Mouse (Mus musculus): ENCODE results near the gene Dnah11.

The Dnah11 gene

DNA sequence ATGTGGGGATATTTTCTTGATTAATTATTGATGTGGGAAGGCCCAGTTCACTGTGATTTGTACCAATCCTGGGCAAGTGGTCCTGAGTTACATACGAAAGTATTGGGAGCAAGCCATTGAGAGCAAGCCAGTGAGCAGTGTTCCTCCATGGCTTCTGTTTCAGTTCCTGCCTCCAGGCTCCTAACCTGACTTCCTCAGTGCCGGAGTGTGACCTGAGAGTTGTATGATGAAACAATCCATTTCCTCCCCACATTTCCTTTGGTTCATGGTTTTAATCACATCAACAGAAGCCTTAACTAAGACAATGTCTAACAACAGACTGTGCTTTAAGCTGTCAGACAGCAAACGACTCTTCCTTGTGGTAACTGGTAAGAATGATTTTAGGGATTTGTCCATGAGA is 114.0 kb downstream of the Dnah11 start:
- DNase-seq, result no peak

DNA sequence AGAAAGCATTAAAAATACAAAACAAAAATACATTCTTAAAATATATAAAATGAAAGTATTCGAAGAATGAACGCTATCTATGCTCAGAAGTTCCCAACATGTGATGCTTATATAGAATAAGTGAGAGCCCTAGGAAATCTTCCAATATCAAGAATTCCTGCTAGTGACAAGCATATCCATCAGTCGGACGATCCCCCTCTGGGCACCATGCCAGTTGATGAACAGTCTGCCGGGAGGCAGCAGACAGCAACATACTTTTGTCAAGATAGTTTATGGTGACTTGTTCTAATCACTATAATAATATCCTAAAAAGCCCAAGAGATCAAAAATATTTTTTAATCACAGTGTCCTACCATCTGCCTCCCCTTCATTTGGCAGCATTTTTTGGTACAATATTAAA is 114.7 kb downstream of the Dnah11 start:
- DNase-seq, result no peak

DNA sequence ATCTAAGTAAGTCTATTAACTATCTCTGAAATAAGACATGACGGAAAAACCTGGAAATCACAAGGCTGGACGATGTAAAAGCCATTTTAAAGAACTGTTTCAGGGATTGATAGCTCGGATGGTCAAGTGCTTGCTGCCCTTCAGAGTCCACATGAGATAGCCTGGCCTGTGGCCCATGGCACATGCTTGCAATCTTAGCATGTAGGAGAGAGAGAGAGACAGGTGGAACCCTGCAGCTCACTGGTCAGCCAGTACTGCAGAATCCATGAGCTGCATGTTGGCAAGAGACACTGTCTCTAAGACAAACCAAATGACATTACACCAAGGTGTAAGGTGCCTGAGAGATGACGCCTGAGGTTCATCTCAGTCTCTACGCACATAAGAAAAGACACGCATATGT is 118.4 kb downstream of the Dnah11 start:
- DNase-seq, result no peak

DNA sequence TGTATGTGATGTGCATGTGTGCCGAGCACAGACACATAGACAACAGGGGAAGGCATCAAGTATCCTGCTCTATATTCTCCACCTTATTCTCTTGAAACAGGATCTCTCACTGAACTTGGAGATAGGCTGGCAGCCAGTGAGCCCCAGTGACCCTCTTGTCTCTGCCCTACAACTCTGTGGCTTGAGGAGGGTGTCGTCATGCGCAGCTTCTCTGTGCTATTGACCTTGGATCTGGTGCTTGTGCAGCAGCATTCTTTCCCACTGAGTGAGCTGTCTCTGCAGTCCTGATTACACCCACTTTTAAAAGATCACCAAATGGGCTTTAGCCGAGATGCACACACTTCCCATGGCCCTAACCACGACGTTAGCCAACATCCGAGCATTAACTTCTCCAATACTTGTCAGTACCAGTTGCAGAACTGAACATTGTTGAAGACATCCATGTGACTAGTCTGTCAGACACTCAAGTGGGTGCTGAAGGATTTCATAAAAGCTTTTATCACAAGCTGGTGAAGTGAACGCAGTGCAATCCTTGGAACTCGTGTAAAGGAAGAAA is 120.3 kb downstream of the Dnah11 start:
- DNase-seq, result no peak

DNA sequence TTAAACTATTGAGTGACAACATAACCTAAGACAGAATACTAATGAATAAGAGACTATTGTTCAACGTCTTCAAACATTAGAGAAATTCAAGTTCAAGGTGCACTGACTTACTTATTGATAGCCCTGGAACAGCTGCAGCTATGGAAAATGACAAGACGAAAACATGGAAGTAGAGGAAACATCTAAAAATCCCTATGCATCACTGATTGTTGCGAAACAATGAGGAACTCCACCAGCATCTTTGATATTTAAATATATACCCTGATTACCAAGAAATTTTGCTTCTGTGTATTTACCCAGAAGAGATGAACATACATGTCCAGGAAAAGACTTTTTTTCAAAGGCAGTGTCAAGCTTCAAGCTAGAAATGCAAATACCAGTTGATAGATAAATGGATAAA is 122.0 kb downstream of the Dnah11 start:
- DNase-seq, result no peak

DNA sequence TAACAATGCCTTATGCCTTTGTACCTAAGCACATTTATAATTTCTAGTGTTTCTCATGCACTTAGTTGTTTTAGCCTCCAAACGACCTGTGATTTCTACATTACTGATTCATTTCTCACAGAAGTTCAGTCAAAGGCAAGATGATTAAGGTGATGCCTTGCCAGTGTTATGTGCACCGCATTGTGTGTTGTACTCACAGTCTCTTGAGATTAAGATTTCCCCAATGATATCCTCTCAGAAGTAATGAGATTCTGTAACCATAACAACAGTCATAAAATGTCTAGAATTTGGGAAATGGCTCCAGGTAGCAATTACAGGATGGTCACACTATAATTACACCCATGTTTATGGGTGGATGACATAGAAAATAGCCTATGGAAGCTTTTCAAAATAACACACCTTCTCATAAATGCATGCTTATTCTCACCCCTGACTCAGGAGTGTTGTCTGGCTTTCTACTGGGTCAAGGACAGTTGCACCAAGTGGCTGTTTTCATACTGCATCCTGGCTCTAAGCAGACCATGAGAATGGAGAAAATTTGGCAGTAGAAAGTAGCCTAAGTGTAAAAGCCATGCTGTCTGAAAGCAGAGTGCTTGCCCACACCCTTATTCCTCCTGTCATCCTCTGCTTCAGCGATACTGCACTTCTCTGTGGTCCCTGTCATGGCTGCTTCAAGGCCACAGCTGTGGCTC is 126.5 kb downstream of the Dnah11 start:
- no peak for DNase-seq

DNA sequence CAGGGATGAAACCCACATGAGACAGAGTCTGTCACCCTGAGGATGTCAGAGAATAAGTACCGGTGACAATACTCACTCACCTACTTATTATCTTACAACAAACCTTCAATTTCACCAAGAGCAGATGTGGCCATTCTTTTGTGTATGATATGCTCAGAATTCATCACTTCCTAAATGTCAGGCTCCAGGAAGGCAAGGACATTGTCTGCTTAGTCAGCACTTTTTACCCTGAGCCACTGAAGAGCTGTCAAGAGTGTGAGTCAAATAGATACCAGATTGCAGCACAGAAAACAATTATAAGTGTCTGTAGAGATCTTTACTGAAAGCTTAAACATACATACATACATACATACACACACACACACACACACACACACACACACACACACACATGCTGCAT is 127.2 kb downstream of the Dnah11 start:
- no peak for DNase-seq

DNA sequence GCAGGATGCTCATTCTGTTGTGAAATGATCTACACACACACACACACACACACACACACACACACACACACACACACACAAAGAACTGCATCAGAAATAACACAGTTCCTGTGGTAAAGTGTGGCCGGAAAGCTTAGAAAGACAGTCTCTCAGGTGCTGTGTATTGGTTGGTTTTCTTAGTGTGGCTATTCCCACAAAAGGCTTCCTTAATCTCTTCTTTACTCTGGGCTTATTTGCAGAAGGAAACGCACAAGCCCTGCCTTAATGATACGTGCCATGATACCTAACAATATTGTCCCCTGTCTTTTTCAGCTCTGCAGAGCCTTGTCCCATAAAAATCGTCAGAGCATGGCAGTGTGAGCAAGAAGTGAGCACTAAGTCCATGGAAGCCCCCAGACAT is 130.1 kb downstream of the Dnah11 start:
- DNase-seq, result no peak

DNA sequence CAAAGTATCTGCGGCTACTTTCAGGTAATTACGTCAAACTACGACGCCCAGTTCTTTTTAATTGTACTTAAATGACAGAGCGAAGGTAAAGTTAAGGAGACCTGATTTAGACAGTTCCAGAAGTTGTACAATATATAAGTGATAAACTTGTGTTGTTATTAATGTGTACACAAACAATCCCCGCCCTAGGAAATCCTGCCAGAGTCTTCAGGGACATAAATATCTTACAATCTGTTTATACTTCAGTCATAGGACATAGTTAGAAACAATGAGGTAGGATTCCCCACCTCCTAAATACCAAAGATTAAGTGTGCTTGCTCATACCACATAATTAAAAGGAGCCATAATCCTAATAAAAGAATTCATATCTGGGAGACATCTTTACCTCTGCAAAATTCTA is 136.5 kb downstream of the Dnah11 start:
- DNase-seq, result no peak

DNA sequence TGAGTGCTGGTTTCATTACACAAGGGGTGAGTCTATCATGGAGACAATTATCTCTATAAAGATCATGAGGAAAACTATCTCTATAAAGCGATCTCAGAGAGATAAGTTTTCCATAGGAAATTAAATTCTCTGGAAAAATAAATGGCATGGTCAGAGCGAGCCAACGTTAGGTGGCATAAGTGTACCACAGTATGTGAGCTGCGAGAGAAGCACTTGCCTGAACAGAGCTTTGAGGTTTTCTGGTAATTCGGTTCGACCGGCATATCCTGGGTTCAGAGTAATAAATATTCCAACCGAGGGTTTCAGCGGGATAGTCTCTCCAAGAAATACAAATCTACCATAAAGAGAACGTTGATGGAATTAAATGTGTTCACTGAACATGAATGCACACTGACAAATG is 142.0 kb downstream of the Dnah11 start:
- no peak for DNase-seq

DNA sequence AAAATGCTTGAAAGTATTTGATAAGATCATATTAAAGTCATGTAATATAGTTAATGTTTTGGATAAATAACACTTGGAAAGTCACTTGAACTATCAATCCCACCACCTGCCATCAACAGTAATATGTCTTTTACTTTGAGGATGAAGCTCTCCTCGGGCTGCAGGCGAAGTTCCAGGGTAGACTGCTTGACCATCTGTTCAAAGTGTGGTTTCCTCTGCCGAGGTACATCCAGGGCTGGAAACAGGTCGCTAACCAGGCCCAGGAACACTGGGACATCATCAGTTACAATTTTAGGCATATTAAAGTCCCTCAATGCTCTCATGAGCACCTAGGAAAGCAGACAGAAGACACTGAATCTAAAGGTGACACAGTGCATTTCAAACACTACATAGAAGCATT is 153.5 kb downstream of the Dnah11 start:
- no peak for DNase-seq

DNA sequence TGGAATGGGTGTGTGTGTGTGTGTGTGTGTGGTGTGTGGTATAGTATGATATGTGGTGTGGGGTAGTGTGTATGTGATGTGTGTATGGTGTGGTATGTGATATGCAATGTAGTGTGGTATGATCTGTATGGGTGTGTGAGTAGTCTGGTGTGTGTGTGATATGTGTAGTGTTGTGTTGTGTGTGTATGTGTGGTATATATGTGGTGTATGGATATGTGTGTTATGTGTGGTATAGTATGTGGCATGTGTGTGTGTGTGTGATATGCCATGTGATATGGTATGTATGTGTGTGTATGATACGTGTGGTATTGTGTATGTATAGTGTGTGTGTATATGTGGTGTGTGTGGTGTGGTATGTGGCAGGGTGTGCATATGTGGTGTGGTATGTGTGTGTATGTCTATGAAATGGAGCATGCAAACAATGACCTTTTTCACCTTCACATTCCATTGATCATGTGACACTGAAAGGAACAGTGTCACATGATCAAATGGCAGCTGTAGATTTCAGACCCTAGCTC is 155.7 kb downstream of the Dnah11 start:
- DNase-seq, result no peak

DNA sequence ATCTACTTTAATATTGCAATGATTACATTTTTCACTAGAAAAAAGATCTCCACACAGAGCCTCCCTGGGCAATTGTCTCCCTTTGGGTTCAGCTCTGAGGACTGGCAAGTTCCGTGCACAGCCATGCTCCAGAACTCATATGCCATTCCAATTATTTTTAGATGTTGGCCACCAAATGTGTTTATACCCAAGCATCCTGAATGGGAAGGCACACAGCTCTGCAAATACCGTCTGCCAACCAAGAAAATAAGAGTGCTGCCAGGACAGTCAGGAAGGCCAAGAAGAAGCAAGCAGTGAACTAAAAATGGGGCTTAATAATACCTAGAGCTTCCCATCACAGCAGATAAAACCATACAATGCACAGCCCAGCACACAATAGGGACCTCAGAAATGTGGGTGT is 156.6 kb downstream of the Dnah11 start:
- no peak for DNase-seq

DNA sequence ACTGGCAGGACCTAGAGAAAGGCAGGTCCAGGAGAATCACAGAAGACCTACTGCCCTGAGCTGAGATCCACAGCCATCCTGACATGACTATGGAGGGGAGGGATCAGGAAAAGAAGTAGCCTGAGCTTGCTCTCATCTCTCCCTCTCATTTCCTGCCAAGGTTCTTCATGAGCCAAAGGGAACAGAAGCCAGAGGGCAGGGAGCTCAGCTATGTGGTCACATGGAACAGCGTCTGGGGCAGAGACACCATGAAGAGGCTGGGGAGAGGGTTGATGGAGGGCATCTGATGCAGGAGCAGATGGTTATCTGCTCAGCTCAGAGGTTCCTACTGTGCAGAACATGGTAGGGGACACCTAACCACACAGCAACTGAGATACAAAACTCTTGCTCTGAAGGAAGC is 163.9 kb downstream of the Dnah11 start:
- no peak for DNase-seq

DNA sequence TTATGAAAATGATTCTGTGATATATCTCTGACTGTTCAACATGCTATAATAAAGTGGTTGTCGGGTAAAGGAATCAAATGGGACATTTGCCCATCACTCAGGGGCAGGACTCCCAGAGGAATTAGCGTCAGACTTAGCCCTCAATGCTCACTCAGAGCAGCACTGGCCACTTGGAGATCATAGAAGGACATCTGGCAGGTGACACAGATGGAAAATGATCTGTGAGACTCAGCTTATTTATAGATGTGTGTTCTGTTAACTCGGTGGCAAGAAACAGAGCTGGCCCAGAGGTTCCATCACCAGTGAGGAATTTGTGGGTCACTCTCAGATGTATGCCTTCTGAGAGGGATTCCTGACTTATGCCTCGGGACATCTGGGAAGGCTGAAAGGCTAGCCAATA is 173.1 kb downstream of the Dnah11 start:
- no peak for DNase-seq

DNA sequence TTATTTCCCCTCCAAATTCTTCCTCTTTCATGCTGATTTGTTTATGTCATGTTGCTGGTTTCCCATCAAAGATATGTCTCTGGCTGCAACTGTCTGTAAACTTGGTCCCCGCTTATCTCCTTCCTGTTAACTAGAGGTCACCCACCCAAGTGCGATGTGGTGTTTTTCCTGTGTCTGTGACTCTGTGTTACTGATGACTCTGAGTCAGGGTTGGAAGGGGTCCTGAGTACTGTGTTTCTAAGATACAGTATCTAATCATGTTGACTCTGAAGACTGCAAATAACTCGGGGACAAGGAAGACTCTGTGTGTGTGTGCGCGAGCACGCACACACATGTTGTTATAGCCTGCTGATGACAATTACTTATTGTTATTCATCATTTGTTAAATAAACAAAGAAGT is 179.9 kb downstream of the Dnah11 start:
- no peak for DNase-seq

DNA sequence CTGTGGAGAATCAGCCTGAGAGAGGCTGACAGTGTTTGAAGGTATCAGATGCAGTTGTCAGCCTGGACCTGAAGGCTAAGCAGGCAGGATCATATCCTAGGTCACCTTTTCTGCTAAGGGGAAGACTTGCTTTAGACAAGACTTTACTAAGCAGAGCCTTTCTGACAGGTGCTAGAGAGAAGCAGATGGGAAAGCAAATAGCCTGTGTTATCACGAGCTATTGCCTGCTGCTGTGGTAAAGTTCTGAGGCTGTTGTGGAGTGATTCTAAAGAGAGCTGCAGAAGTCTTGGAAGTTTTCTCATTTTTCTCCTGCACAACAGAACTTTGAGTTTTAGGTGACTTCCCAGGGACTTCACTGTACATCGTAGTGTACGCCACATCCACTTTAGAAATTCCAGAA is 185.0 kb downstream of the Dnah11 start:
- DNase-seq, result no peak

DNA sequence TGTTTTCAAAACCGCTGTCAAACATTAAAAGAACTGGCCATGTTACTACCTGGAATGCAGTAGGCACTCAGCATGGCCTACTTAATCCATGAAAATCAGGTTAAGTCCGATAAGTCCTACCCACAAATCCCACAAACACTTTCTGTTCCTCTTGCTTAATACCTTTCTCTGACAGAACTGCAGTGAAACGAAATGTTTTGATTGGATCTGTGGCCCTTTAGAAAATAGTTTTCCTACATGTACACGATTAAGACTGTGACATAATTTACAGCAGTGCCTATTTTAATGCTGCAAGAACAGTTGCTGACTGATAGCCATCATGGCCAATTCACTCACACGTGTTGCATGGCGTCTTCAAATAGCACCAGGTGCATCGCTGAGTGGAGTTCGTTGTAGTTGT is 186.9 kb downstream of the Dnah11 start:
- DNase-seq, result no peak

DNA sequence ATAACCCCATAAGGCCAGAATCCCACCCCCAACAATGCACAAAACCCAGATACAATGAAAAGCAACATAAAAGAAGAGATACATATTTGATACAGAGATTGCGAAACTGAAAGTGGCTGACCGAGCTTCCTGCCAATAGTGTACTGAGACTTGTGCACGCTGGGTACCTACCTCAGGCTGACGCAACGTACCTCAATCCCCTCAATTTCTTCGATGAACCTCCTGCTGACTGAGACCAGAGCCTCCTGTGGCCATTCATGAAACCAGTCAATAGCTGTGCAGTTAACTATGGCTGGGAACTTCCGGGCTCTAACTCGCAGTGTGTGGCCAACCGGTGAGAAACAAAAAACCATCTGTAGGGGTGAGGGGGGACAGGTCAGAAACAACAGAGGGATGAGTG is 203.9 kb downstream of the Dnah11 start:
- DNase-seq, result peak; percentile 1 to 4

DNA sequence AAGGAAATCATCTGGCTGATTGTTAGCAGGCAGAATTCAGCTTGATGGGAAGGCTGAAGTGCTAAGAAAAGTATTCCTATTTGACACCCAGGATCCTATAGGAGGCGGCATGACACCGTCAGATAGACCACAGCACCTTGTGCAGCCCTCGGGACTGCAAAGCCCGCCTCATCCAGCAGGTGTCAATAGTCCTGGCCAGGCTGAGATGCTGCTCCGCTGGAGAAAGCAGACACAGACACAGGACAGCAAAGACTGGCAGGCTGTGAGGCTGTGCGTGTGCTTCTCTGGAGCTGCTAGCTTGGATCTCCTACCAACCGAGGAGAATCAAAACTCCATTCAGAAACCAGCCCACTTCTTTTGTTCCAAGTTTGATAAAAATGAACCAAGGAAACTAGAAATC is 205.3 kb downstream of the Dnah11 start:
- DNase-seq, result peak; percentile 56 to 57

DNA sequence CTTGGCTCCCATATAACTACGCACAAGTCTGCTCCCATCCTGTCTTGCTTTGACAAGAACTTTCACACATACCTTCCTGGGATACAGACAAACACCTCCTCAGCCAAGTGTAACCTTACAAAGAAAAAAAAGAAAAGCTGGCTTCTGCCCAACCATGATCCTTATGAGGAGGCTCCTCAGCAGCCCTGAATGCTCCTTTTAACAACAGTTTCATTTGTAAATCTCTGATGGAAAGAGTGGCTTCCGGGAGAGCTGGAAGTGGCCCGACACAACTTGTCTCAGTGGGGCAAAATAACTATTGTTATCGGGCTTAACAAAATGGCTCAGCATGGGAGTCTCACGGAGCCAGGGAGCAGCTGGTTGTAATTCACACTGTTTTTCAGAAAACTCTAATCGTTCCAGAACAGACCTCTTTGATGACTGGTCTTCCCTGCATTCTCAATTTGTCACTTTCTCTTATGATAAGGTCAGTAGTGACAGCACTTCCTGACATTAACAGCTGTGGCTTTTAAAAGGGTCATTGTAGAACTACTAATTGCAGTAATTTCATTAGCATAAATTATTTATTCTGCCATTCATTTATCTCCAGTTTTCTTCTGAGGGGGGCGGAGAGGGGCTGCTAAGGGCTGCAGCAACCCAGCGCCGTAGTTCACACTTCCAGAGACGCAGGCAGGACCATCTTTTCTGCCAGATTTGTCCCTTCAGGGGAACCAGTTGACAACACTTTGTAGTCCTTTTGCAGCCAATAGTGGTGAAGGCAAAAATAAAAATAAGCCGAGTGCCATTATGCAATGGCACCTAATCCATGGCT is 209.6 kb downstream of the Dnah11 start:
- no peak for DNase-seq

DNA sequence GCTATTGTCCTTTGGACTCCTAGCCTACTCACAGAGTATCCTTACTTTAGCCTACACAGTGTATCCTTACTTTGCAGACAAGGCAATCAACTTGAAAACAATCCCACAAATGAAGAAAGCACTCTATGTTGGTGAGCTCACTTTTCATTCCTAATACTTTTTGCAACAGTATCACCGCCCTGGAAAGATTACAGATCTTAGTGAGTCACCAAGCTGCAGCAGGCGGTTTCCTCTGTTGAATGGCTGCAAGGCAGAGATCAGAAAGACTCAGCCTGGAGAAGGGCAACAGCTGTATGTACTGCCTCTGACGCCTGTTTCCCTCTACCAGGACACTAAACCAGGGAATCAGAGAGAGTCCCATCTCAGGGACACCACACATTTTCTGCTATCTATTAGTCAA is 218.5 kb downstream of the Dnah11 start:
- DNase-seq, result no peak

DNA sequence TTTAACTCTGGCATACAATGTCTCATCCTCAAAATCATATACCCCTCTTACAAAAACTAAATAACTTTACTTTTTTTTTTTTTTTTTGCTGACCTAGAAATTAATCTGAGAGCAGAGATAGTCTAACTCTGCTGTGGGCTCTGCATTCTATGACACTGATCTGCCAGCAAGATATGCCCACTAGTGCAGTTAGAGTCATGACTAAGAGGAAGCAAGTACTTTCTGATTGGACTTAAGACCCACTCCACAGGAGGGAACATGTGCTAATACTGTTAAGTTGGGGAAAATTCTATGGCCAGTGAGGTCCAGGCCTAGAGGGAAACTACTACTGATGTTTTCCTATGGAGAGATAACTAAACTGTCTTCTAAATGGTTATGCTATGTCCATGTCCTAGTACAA is 225.1 kb downstream of the Dnah11 start:
- DNase-seq, result no peak

DNA sequence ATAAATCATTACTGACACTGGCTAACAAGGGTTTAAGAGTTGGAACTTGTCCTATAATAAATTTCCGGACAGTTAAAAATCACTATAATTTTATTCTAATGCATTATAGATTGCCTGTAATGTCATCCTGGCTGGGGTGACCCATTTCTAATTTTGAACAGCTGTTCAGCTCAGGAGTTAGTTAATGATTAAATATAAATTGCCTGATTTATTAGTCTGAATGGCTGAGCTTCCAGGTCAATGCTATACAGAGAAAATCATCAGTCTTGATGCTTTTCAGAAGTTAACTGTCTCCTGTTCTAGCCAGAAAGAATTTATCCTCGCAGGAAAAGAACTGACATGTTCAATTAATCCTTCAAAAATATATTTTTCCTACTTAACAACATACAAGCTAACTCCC is 236.1 kb downstream of the Dnah11 start:
- no peak for DNase-seq
